Mouse (Mus musculus): ENCODE results near the gene Slc11a1. TPM values are rescaled to one million over a fixed set of nuclear protein-coding genes. Genes with fewer than 3 reads are reported as not detected.

Slc11a1 gene
- polyA plus RNA-seq, 2 experiments, result 8.7 to 9.2 TPM

- ATAC-seq (ENCODE audit: insufficient read depth), result no peak
- Histone ChIP-seq H3K36me3 (replicated peaks; ENCODE audit: control insufficient read depth, insufficient read depth, low read depth) (no peaks in the 10 kb centered on the region), H3K27me3 (ENCODE audit: control insufficient read depth, insufficient read depth, low read length) (no peaks in the 10 kb centered on the region), H3K4me1 (replicated peaks; ENCODE audit: control insufficient read depth in 2 of 2, insufficient read depth in 2 of 2, low read length in 1 of 2) (peaks cover 0 to 9% of the 10 kb centered on the region in 2 experiments; a peak in 2 of 4 replicates), H3K4me3 (ENCODE audit: insufficient read depth in 1 of 2, low read depth in 2 of 2, low read length in 2 of 2) (no peak overlapping the region), H3K9ac (replicated peaks) (no peak overlapping the region), H3K9me3 (ENCODE audit: control insufficient read depth, low read length) (no peaks in the 10 kb centered on the region), H3K27ac (no peak overlapping the region), H3K4me2 (ENCODE audit: low read depth) (no peak overlapping the region)
- TF ChIP-seq EP300 (IDR thresholded peaks at IDR 0.05; ENCODE audit: low read depth) (no peak), CTCF (IDR thresholded peaks at IDR 0.05; ENCODE audit: low read depth) (no peak)
- WGBS (ENCODE audit: insufficient replicate concordance), result 8% methylated on average over 4 of the region's 4 CpGs
- DNase-seq (ENCODE audit: low read depth in 3 of 3, low spot score in 3 of 3), result no peak
Observed at GRCm38 (mm10) chr1:74373372-74373771, 1.6 kb upstream of the Slc11a1 start.

- H3K27ac ChIP-seq, result no peak overlapping the region
Observed at GRCm38 (mm10) chr1:74375561-74375960, 566 bp downstream of the Slc11a1 start.

GRCm38 (mm10) chr1:74376396-74376795, 1.4 kb downstream of the Slc11a1 start:
- no peak overlapping the region for H3K27ac ChIP-seq
- H3K4me1 ChIP-seq (replicated peaks; ENCODE audit: control insufficient read depth in 2 of 2, insufficient read depth in 2 of 2, low read length in 1 of 2), result peaks cover 0 to 12% of the 10 kb centered on the region in 2 experiments; a peak in 3 of 4 replicates

More at GRCm38 (mm10) chr1:74375561-74375960, 566 bp downstream of the Slc11a1 start:
- TF ChIP-seq EP300 (IDR thresholded peaks at IDR 0.05; ENCODE audit: low read depth) (no peak), CTCF (IDR thresholded peaks at IDR 0.05; ENCODE audit: low read depth) (no peak)
- Histone ChIP-seq H3K9me3 (ENCODE audit: control insufficient read depth, low read length) (no peaks in the 10 kb centered on the region), H3K4me1 (replicated peaks; ENCODE audit: control insufficient read depth in 2 of 2, insufficient read depth in 2 of 2, low read length in 1 of 2) (peaks cover 0 to 9% of the 10 kb centered on the region in 2 experiments; a peak in 3 of 4 replicates), H3K27me3 (ENCODE audit: control insufficient read depth, insufficient read depth, low read length) (no peaks in the 10 kb centered on the region), H3K4me3 (ENCODE audit: insufficient read depth in 1 of 2, low read depth in 2 of 2, low read length in 2 of 2) (no peak overlapping the region), H3K4me2 (ENCODE audit: low read depth) (no peak overlapping the region), H3K9ac (replicated peaks) (no peak overlapping the region), H3K36me3 (replicated peaks; ENCODE audit: control insufficient read depth, insufficient read depth, low read depth) (no peaks in the 10 kb centered on the region)
- WGBS (ENCODE audit: insufficient replicate concordance), result 72% methylated on average over 10 of the region's 10 CpGs
- ATAC-seq (ENCODE audit: insufficient read depth), result no peak
- DNase-seq (ENCODE audit: low read depth in 3 of 3, low spot score in 3 of 3), result no peak

DNA sequence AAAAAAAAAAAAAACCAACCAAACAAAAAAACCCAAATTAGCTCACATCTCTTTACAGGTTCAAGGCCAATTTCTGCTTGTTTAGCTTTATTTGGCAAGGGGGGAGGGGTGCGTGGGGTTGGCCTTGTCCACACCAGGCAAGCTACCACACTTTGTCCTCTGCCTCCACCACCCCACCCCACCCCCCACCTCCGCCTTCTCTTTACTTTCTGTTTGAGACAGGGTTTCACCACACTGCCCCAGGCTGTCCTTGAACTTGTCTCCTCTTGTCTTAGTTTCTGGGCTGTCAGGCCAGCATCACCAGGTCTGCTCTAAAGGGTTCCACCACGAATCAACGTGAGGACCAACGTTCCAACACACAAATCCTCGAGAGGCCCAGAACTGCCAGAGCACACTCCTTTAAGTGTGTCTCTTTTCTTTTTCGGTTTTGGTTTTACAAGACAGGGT, 4.1 kb downstream of the Slc11a1 start:
- Histone ChIP-seq H3K27ac (no peak overlapping the region), H3K9ac (replicated peaks) (no peak overlapping the region), H3K4me3 (ENCODE audit: insufficient read depth in 1 of 2, low read depth in 2 of 2, low read length in 2 of 2) (no peak overlapping the region), H3K4me2 (ENCODE audit: low read depth) (no peak overlapping the region), H3K36me3 (replicated peaks; ENCODE audit: control insufficient read depth, insufficient read depth, low read depth) (no peaks in the 10 kb centered on the region), H3K27me3 (ENCODE audit: control insufficient read depth, insufficient read depth, low read length) (no peaks in the 10 kb centered on the region), H3K4me1 (replicated peaks; ENCODE audit: control insufficient read depth in 2 of 2, insufficient read depth in 2 of 2, low read length in 1 of 2) (peaks cover 2 to 19% of the 10 kb centered on the region in 2 experiments; a peak in 3 of 4 replicates), H3K9me3 (ENCODE audit: control insufficient read depth, low read length) (no peaks in the 10 kb centered on the region)
- WGBS (ENCODE audit: insufficient replicate concordance), result 48% methylated on average over 7 of the region's 7 CpGs
- TF ChIP-seq EP300 (IDR thresholded peaks at IDR 0.05; ENCODE audit: low read depth) (no peak), CTCF (IDR thresholded peaks at IDR 0.05; ENCODE audit: low read depth) (no peak)
- DNase-seq (ENCODE audit: low read depth in 3 of 3, low spot score in 3 of 3) (no peak), ATAC-seq (ENCODE audit: insufficient read depth) (0 out of 2 replicates have a peak, but pooled peaks have one; percentile 30)

More at GRCm38 (mm10) chr1:74376396-74376795, 1.4 kb downstream of the Slc11a1 start:
- H3K9me3 ChIP-seq (ENCODE audit: control insufficient read depth, low read length), result no peaks in the 10 kb centered on the region
- H3K36me3 ChIP-seq (replicated peaks; ENCODE audit: control insufficient read depth, insufficient read depth, low read depth), result no peaks in the 10 kb centered on the region
- TF ChIP-seq CTCF (IDR thresholded peaks at IDR 0.05; ENCODE audit: low read depth), result no peak
- TF ChIP-seq EP300 (IDR thresholded peaks at IDR 0.05; ENCODE audit: low read depth), result no peak
- WGBS (ENCODE audit: insufficient replicate concordance), result 64% methylated on average over 4 of the region's 4 CpGs
- H3K27me3 ChIP-seq (ENCODE audit: control insufficient read depth, insufficient read depth, low read length), result no peaks in the 10 kb centered on the region
- DNase-seq (ENCODE audit: low read depth in 3 of 3, low spot score in 3 of 3) (no peak), ATAC-seq (ENCODE audit: insufficient read depth) (no peak)
- H3K9ac ChIP-seq (replicated peaks), result no peak overlapping the region
- no peak overlapping the region for H3K4me2 ChIP-seq (ENCODE audit: low read depth)
- H3K4me3 ChIP-seq (ENCODE audit: insufficient read depth in 1 of 2, low read depth in 2 of 2, low read length in 2 of 2), result no peak overlapping the region

DNA sequence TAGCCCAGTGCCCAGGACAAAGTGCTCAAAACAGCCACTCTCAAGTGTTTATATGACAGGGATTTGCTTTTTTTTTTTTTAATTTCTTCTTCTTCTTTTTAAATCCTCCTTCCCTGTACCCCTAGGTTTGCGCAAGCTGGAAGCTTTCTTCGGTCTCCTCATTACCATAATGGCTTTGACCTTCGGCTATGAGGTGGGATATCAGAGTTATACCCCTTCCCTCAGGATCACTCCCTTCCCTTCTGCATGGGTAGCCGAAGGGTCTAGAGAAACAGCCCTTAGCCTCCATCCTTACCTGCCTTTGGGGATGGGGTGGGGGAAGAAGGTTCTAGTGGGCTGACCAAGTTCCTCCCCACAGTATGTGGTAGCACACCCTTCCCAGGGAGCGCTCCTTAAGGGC, 5.5 kb downstream of the Slc11a1 start:
- WGBS (ENCODE audit: insufficient replicate concordance), result 69% methylated on average over 5 of the region's 5 CpGs

More for the DNA sequence above, 5.5 kb downstream of the Slc11a1 start:
- Histone ChIP-seq H3K4me2 (ENCODE audit: low read depth) (no peak overlapping the region), H3K9me3 (ENCODE audit: control insufficient read depth, low read length) (no peaks in the 10 kb centered on the region), H3K4me1 (replicated peaks; ENCODE audit: control insufficient read depth in 2 of 2, insufficient read depth in 2 of 2, low read length in 1 of 2) (peaks cover 2 to 15% of the 10 kb centered on the region in 2 experiments; a peak in 3 of 4 replicates), H3K4me3 (ENCODE audit: insufficient read depth in 1 of 2, low read depth in 2 of 2, low read length in 2 of 2) (no peak overlapping the region), H3K36me3 (replicated peaks; ENCODE audit: control insufficient read depth, insufficient read depth, low read depth) (no peaks in the 10 kb centered on the region), H3K27ac (no peak overlapping the region), H3K9ac (replicated peaks) (no peak overlapping the region), H3K27me3 (ENCODE audit: control insufficient read depth, insufficient read depth, low read length) (no peaks in the 10 kb centered on the region)
- ATAC-seq (ENCODE audit: insufficient read depth), result no peak
- TF ChIP-seq EP300 (IDR thresholded peaks at IDR 0.05; ENCODE audit: low read depth) (no peak), CTCF (IDR thresholded peaks at IDR 0.05; ENCODE audit: low read depth) (no peak)
- no peak for DNase-seq (ENCODE audit: low read depth in 3 of 3, low spot score in 3 of 3)
